Mouse (Mus musculus) CH12.LX (cell line): ENCODE measurements at regions not wholly inside any gene's neighbourhood (a gene's known extent, or its start where the extent isn't known, plus 50 kb on each side); places are given as distances from the start of the nearest gene placed in this dataset.

Experiments used
- DNase-seq: peaks from one replicate; pipeline ENCODE4 v3.0.0-alpha.2; 2013; ENCODE audit errors: extremely low read depth
- H3K27ac ChIP-seq: 2 replicates; pipeline ENCODE4 v1.5.1; 2012; ENCODE audit warnings: low read depth, mild to moderate bottlenecking, control low read depth, moderate library complexity; ENCODE audit not compliant: insufficient read depth
- H3K27me3 ChIP-seq: replicated peaks from 2 replicates; pipeline ENCODE3; 2012; ENCODE audit warnings: inconsistent platforms
- H3K36me3 ChIP-seq, 2 experiments: replicated peaks in 1 of 2; 2 replicates each; pipeline versions ENCODE3 to v1.6.1; 2012; ENCODE audit warnings: inconsistent platforms in 1 of 2, low read length in 1 of 2, mild to moderate bottlenecking in 1 of 2, mixed read lengths in 1 of 2, moderate library complexity in 1 of 2; ENCODE audit not compliant: control insufficient read depth in 1 of 2, insufficient read depth in 1 of 2
- H3K4me1 ChIP-seq, 2 experiments: 2 replicates each; pipeline ENCODE4 v1.6.1; 2012; ENCODE audit warnings: inconsistent platforms in 1 of 2, moderate library complexity in 1 of 2; ENCODE audit not compliant: insufficient read depth in 2 of 2, control insufficient read depth in 1 of 2
- H3K4me2 ChIP-seq: 2 replicates; pipeline ENCODE4 v1.6.1; 2012; ENCODE audit warnings: low read depth, mild to moderate bottlenecking, control low read depth; ENCODE audit not compliant: poor library complexity, insufficient read depth, severe bottlenecking
- H3K4me3 ChIP-seq, 3 experiments: fragments of 150-350 bp in 1 of 3; sonication (generic) in 1 of 3; replicated peaks in 1 of 3; 2 replicates each; pipeline versions ENCODE3 to v1.5.1; 2011 to 2012; ENCODE audit warnings: low read depth in 2 of 3, low read length in 2 of 3, mild to moderate bottlenecking in 2 of 3, moderate library complexity in 2 of 3, control low read depth in 1 of 3, improper control_type of control experiment in 1 of 3, inconsistent platforms in 1 of 3, mixed read lengths in 1 of 3; ENCODE audit not compliant: poor library complexity in 1 of 3
- H3K79me2 ChIP-seq: replicated peaks from 2 replicates; pipeline ENCODE4 v1.6.1; 2012; ENCODE audit warnings: mild to moderate bottlenecking, moderate library complexity; ENCODE audit not compliant: control insufficient read depth, poor library complexity, insufficient read depth, severe bottlenecking; ENCODE audit errors: extremely low read depth
- H3K9ac ChIP-seq: 2 replicates; pipeline ENCODE4 v1.6.1; 2012; ENCODE audit warnings: low read depth, mild to moderate bottlenecking, control low read depth, moderate library complexity; ENCODE audit not compliant: insufficient read depth
- H3K9me3 ChIP-seq: replicated peaks from 2 replicates; pipeline ENCODE3; 2012; ENCODE audit warnings: low read length, inconsistent platforms, mixed read lengths
- BHLHE40 ChIP-seq: IDR thresholded peaks from 2 replicates; pipeline ENCODE4 v1.6.1; 2011; ENCODE audit warnings: mild to moderate bottlenecking, low read depth, low read length, improper control_type of control experiment
- CHD1 ChIP-seq: IDR thresholded peaks from 2 replicates; pipeline ENCODE4 v1.6.1; 2012; ENCODE audit warnings: low read depth, low read length, improper control_type of control experiment, inconsistent platforms
- CHD2 ChIP-seq: IDR thresholded peaks from 2 replicates; pipeline ENCODE4 v1.6.1; 2011; ENCODE audit warnings: low read length, improper control_type of control experiment
- CTCF ChIP-seq, 2 experiments: IDR thresholded peaks in 1 of 2; conservative IDR thresholded peaks in 1 of 2; 2 replicates each; pipeline ENCODE4 v1.5.1; 2011 to 2012; ENCODE audit warnings: low read depth in 2 of 2, low read length in 2 of 2, improper control_type of control experiment in 1 of 2, inconsistent platforms in 1 of 2, mild to moderate bottlenecking in 1 of 2, moderate library complexity in 1 of 2
- ELF1 ChIP-seq: IDR thresholded peaks from 2 replicates; pipeline ENCODE4 v1.6.1; 2014; ENCODE audit warnings: low read depth, mild to moderate bottlenecking, inconsistent platforms, low read length, improper control_type of control experiment
- ETS1 ChIP-seq: conservative IDR thresholded peaks from 2 replicates; pipeline ENCODE4 v1.6.1; 2012; ENCODE audit warnings: low read depth, mild to moderate bottlenecking, inconsistent platforms, low read length, improper control_type of control experiment, moderate library complexity
- IRF4 ChIP-seq: IDR thresholded peaks from 2 replicates; pipeline ENCODE4 v1.6.1; 2014; ENCODE audit warnings: low read depth, mild to moderate bottlenecking, inconsistent platforms, low read length, improper control_type of control experiment
- JUN ChIP-seq: IDR thresholded peaks from 2 replicates; pipeline ENCODE4 v1.6.1; 2011; ENCODE audit warnings: low read depth, mild to moderate bottlenecking, low read length, improper control_type of control experiment, moderate library complexity; ENCODE audit not compliant: insufficient read depth
- JUND ChIP-seq: conservative IDR thresholded peaks from 2 replicates; pipeline ENCODE4 v1.6.1; 2011; ENCODE audit warnings: low read depth, low read length, improper control_type of control experiment
- MYC ChIP-seq: IDR thresholded peaks from 2 replicates; pipeline ENCODE4 v1.6.1; 2011; ENCODE audit warnings: low read depth, mild to moderate bottlenecking, improper control_type of control experiment, low read length
- RCOR1 ChIP-seq: conservative IDR thresholded peaks from 2 replicates; pipeline ENCODE4 v1.6.1; 2012; ENCODE audit warnings: low read depth, mild to moderate bottlenecking, inconsistent platforms, low read length, improper control_type of control experiment
- SIN3A ChIP-seq: IDR thresholded peaks from 2 replicates; pipeline ENCODE4 v1.6.1; 2012; ENCODE audit warnings: low read length, improper control_type of control experiment, inconsistent platforms
- dilution Hi-C: fragments of 300-500 bp; cut with MboI; formaldehyde crosslinking; loops from 2 replicates; pipeline ENCODE4 v1.14.3; 2020; ENCODE audit warnings: low sequenced_read_pairs; ENCODE audit not compliant: extremely low pct_unique_long_range_greater_than_20kb, extremely low pct_ligation_motif_present
- in situ Hi-C: fragments of 300-500 bp; cut with MboI; formaldehyde crosslinking; loops from 3 replicates; pipeline ENCODE4 v1.14.3; 2019; ENCODE audit warnings: low sequenced_read_pairs, low pct_ligation_motif_present, low pct_unique_long_range_greater_than_20kb, mixed read lengths

DNA sequence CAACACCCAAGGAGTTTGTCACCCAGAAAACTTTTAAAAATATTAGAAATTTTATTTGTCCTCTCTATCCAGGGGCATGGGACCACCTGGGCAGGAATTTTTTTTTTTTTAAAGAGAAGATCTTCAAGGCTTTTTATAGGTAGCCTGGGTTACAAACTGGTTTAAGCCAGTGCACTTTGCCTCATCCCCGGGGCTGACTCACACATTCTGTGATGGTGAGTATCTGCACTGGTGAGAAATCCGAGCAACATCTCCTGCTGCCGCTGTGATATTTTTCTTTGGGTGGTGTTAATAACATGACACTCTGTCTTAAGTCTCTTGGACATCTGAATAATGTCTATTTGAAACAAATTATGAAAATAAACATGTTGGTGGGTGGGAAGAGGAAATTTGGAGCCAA, 327.8 kb downstream of the Foxa2 start:
- Histone ChIP-seq H3K36me3 (no peaks in the 10 kb centered on the region), H3K27ac (no peak overlapping the region), H3K79me2 (no peaks in the 10 kb centered on the region), H3K4me1 (peaks cover 0 to 4% of the 10 kb centered on the region in 2 experiments; a peak in 1 of 4 replicates), H3K4me3 (no peak overlapping the region), H3K9ac (no peak overlapping the region), H3K9me3 (no peaks in the 10 kb centered on the region), H3K27me3 (no peaks in the 10 kb centered on the region), H3K4me2 (no peak overlapping the region)
- TF ChIP-seq CHD2: no peak
- TF ChIP-seq CHD1: no peak
- no peak for TF ChIP-seq IRF4
- no peak for TF ChIP-seq SIN3A
- dilution Hi-C loops (no loop called here), in situ Hi-C loops (no loop called here)
- DNase-seq: no peak

- H3K4me2 ChIP-seq: no peak overlapping the region
- no peaks in the 10 kb centered on the region for H3K36me3 ChIP-seq
- no peaks in the 10 kb centered on the region for H3K9me3 ChIP-seq
- H3K9ac ChIP-seq: no peak overlapping the region
- in situ Hi-C loops: no loop called here
- H3K27ac ChIP-seq: no peak overlapping the region
- no peak for DNase-seq
- TF ChIP-seq MYC (no peak), ETS1 (no peak)
- dilution Hi-C loops: no loop called here
- H3K27me3 ChIP-seq: no peaks in the 10 kb centered on the region
- peaks cover 0 to 4% of the 10 kb centered on the region in 2 experiments; a peak in 1 of 4 replicates for H3K4me1 ChIP-seq
- H3K4me3 ChIP-seq: no peak overlapping the region
- no peaks in the 10 kb centered on the region for H3K79me2 ChIP-seq
Observed at GRCm38 (mm10) chr2:147717484-147717947, 329.3 kb downstream of the Foxa2 start.

- Histone ChIP-seq H3K9ac (no peak overlapping the region), H3K4me3 (no peak overlapping the region), H3K36me3 (no peaks in the 10 kb centered on the region), H3K4me2 (peak overlapping the region; percentile 47; the same call in 1 of the 2 replicates), H3K27me3 (no peaks in the 10 kb centered on the region), H3K79me2 (no peaks in the 10 kb centered on the region), H3K4me1 (peaks cover 0 to 6% of the 10 kb centered on the region in 2 experiments; a peak in 2 of 4 replicates), H3K27ac (no peak overlapping the region), H3K9me3 (no peaks in the 10 kb centered on the region)
- peak; percentile 9 for DNase-seq
- dilution Hi-C loops (no loop called here), in situ Hi-C loops (no loop called here)
- TF ChIP-seq JUN (no peak), IRF4 (0 out of 2 replicates have a peak, but pooled peaks have one; percentile 17), ETS1 (no peak; the same call in 1 of the 2 replicates), MYC (no peak), RCOR1 (no peak), CTCF (conservative IDR thresholded peaks at IDR 0.05 in 1 of 2, IDR thresholded peaks at IDR 0.05 in 1 of 2; ENCODE audit: low read depth in 2 of 2, low read length in 2 of 2) (no peak), BHLHE40 (0 out of 2 replicates have a peak, but pooled peaks have one; percentile 21), JUND (no peak), ELF1 (0 out of 2 replicates have a peak, but pooled peaks have one; percentile 23)
Observed at GRCm38 (mm10) chr2:147715791-147716190, 331.0 kb downstream of the Foxa2 start.
